Mouse (Mus musculus) B cell, adult (primary cell): ENCODE data around the gene Erp44. TPM values are rescaled to one million over a fixed set of nuclear protein-coding genes. Genes with fewer than 3 reads are reported as not detected.

ENCODE experiments used
- total RNA-seq: library from RNA; stranded (reverse); gene quantifications from 4 replicates; pipeline ENCODE4 v1.2.4, GENCODE M21; 2023; ENCODE audit not compliant: inconsistent age

Erp44 gene
- total RNA-seq = 63.3 to 65.1 TPM (median 64.0 TPM) in 4 replicates

GRCm38 (mm10) chr4:48279498-48280134 lies at the start of gene Erp44, which contains the start of gene Invs:
Erp44 (minus strand) TSS chr4:48279558.
Invs (plus strand) TSS chr4:48279760.

Other genes starting within 250 kb of the Erp44 start
- gene Nr4a3, start 234.4 kb downstream of the Erp44 start, total RNA-seq = 21.5 to 31.5 TPM (median 21.9 TPM) in 4 replicates
- gene Stx17, start 154.6 kb downstream of the Erp44 start, total RNA-seq = 22.7 to 28.6 TPM (median 24.6 TPM) in 4 replicates
- 13.0 to 16.9 TPM (median 14.2 TPM) in 4 replicates for gene Invs, start 202 bp upstream of the Erp44 start, total RNA-seq
- gene Tex10, start 193.9 kb upstream of the Erp44 start, total RNA-seq = 84.8 to 97.0 TPM (median 91.2 TPM) in 4 replicates